Mouse (Mus musculus) hindbrain, embryonic 13.5 days (tissue): ENCODE results near the gene Bicd2. TPM values are rescaled to one million over a fixed set of nuclear protein-coding genes. Genes with fewer than 3 reads are reported as not detected.

Experiments used
- ATAC-seq: fragments of 200-750 bp; cut with Nextera tagmentation; 2 replicates; pipeline ENCODE4 v1.8.0; 2017; ENCODE audit warnings: moderate TSS enrichment; ENCODE audit not compliant: low FRiP score
- H3K27ac ChIP-seq: fragments of 300-500 bp; sonication (generic); 2 replicates; pipeline ENCODE4 v1.5.1; 2015; ENCODE audit warnings: inconsistent platforms, mild to moderate bottlenecking, moderate library complexity
- H3K27me3 ChIP-seq: fragments of 300-500 bp; sonication (generic); 2 replicates; pipeline ENCODE4 v1.6.1; 2015; ENCODE audit warnings: mild to moderate bottlenecking, inconsistent platforms
- H3K36me3 ChIP-seq: fragments of 300-500 bp; sonication (generic); 2 replicates; pipeline ENCODE4 v1.6.1; 2015; ENCODE audit warnings: mild to moderate bottlenecking, inconsistent platforms
- H3K4me1 ChIP-seq: fragments of 300-500 bp; sonication (generic); replicated peaks from 2 replicates; pipeline ENCODE4 v1.6.1; 2015; ENCODE audit warnings: inconsistent platforms
- H3K4me2 ChIP-seq: fragments of 300-500 bp; sonication (generic); 2 replicates; pipeline ENCODE4 v1.6.1; 2015; ENCODE audit warnings: inconsistent platforms, mild to moderate bottlenecking, moderate library complexity
- H3K4me3 ChIP-seq: fragments of 300-500 bp; sonication (generic); 2 replicates; pipeline ENCODE4 v1.5.1; 2015; ENCODE audit warnings: mild to moderate bottlenecking, inconsistent platforms
- H3K9ac ChIP-seq: fragments of 300-500 bp; sonication (generic); 2 replicates; pipeline ENCODE4 v1.6.1; 2015; ENCODE audit warnings: mild to moderate bottlenecking, inconsistent platforms
- H3K9me3 ChIP-seq: fragments of 300-500 bp; sonication (generic); 2 replicates; pipeline ENCODE4 v1.6.1; 2016; ENCODE audit warnings: inconsistent platforms
- WGBS: fragments of 180-500 bp; shearing (Covaris S2); methylation state at CpG from one replicate; pipeline ENCODE4 v1.1.7; 2015; 5-methylcytosine and 5-hydroxymethylcytosine counted together
- polyA plus RNA-seq: library from polyadenylated mRNA; unstranded; fragments of >200 nt; fragmentation: Nextera tagmentation; extraction: Ambion mirVana; gene quantifications from 2 replicates; pipeline ENCODE4 v1.2.1, GENCODE M21; 2015

Gene Bicd2
- polyA plus RNA-seq, 1 experiment from 2014 or later: 28.2 TPM

DNA sequence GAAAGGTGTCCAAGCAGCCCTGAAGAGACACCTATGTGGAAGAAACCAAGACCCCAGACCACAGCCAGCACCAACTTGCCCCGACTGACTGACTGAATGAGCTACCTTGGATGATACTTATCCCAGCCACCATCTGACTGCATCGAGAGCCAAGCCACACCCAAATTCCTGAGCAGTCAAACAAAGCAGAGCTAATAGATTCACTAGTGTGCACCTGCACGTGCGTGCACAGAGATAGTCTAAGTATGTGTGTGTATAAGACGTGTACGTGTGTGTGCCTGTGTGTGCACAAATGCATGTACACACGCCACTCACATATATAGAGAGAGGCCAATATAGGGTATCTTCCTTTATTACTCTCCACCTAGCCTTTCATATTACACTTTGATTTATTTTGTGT lies 29.7 kb upstream of the Bicd2 start:
- no peak overlapping the region for H3K9ac ChIP-seq
- peaks cover 10% of the 10 kb centered on the region; the same call in 1 of the 2 replicates for H3K27me3 ChIP-seq
- peaks cover 11% of the 10 kb centered on the region for H3K4me1 ChIP-seq
- no peak overlapping the region for H3K4me2 ChIP-seq
- no peak overlapping the region for H3K4me3 ChIP-seq
- no peak for ATAC-seq
- H3K27ac ChIP-seq: no peak overlapping the region
- no peaks in the 10 kb centered on the region for H3K9me3 ChIP-seq
- 91% methylated on average over 7 of the region's 7 CpGs for WGBS
- H3K36me3 ChIP-seq: no peaks in the 10 kb centered on the region; the same call in 1 of the 2 replicates

DNA sequence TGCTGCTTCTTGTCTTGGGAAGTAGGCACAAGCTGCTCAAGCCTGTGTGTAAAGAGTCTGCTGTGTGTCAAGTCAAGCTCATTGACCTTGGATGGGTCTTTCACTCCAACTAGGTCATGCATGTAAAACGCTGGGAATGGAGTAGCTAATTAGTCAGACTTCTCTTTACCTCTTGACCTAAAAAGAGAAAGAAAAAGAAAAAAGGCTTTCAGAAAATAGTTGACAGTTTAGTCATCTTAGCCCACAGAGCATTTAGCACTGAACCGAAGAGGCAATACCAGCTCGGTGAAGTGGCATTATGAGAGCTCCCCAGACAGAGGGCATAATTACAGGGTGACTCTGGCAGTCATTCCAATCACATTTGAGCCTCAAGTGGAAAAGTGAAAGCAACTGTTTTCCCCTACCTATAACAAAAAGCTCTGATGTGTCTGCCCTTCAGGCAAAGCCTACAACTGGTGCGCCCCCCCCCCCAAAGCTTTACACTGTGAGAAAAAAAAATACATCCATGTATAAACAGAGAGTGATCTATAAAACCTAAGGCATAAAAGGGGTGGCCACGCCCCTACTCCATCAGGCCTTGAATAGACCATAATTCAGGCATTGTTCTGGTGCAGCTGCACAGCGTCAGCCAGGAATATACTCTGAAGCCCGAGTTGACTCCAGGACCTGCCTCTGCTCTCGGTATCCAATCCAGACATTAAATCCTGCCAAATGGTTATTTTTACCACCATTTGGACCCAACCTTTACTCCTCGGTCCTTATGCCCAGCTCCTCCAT lies 24.8 kb upstream of the Bicd2 start:
- Histone ChIP-seq H3K9ac (no peak overlapping the region), H3K27ac (peak overlapping the region; percentile 3; the same call in 1 of the 2 replicates), H3K4me3 (no peak overlapping the region), H3K36me3 (no peaks in the 10 kb centered on the region; the same call in 1 of the 2 replicates), H3K27me3 (peaks cover 33% of the 10 kb centered on the region), H3K4me2 (no peak overlapping the region), H3K9me3 (no peaks in the 10 kb centered on the region), H3K4me1 (peaks cover 42% of the 10 kb centered on the region)
- ATAC-seq: no peak
- 30% methylated on average over 9 of the region's 9 CpGs for whole genome bisulfite sequencing

DNA sequence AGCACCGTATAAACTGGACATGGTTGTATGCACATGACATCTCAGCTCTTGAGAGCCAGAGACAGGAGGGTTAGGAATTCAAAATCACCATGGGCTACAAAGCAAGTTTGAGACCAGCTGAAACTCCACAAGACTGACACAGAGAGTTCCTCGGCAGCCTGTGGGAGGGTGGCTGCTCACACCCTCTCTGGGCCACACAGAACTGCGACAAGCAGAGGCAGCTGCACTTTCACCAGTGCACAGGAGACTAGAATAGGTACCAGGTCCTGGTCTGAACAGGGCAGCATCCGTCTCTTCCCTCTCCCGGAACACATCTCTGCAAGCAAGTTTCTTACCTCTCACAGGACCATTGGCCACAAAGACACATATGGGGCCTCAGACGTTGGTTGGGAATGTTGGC lies 23.9 kb upstream of the Bicd2 start:
- Histone ChIP-seq H3K4me3 (no peak overlapping the region), H3K27ac (no peak overlapping the region), H3K36me3 (no peaks in the 10 kb centered on the region; the same call in 1 of the 2 replicates), H3K27me3 (peaks cover 37% of the 10 kb centered on the region), H3K9me3 (no peaks in the 10 kb centered on the region), H3K9ac (no peak overlapping the region), H3K4me2 (no peak overlapping the region), H3K4me1 (peaks cover 42% of the 10 kb centered on the region)
- ATAC-seq: no peak
- 58% methylated on average over 6 of the region's 6 CpGs for WGBS

DNA sequence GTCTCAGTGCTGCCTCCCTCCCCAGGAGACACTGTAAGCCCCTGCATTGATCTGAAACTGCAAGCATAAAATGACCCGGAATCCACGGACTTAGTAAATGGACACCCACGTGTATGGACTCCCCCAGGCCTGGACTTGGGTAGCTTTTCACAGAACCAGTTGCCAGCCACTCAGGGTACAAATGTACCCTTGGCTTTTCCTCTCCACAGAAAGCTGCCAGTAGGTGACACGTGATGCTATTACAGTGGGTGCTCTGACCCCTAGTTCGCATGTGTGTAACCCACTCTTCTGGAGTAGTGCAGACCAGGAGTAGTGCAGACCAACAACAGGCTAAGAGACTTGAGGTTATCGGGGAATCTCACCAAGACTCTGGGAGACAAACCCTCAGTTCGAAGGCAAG lies 23.5 kb upstream of the Bicd2 start:
- no peaks in the 10 kb centered on the region for H3K9me3 ChIP-seq
- peaks cover 41% of the 10 kb centered on the region for H3K27me3 ChIP-seq
- 0 out of 2 replicates have a peak overlapping the region, but pooled peaks have one; percentile 5 for H3K4me2 ChIP-seq
- H3K36me3 ChIP-seq: no peaks in the 10 kb centered on the region; the same call in 1 of the 2 replicates
- H3K9ac ChIP-seq: no peak overlapping the region
- H3K27ac ChIP-seq: no peak overlapping the region
- H3K4me3 ChIP-seq: no peak overlapping the region
- peaks cover 42% of the 10 kb centered on the region for H3K4me1 ChIP-seq
- ATAC-seq: no peak
- 86% methylated on average over 7 of the region's 7 CpGs for WGBS

DNA sequence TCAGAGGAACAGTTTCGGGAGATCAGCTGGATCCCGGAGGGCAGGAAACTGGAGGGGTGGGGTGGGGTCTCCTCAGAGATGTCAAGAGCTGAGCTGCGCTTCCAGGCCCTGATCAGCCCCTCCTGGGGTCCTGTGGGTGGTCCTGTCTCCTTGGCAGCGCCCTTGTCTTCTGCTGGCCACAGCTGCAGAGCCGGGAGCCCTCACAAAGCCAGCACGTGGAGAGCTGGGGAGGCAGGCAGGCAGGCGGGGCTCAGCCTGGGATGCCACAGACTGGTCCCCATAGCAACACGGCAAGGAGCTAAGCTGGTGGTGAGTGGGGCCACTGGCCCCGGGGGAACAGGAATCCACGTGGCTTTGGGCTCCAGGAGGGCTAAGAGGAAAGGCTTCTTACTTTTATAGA lies 21.3 kb upstream of the Bicd2 start, which contains the start of gene Fgd3:
TSS of gene Fgd3 (minus strand) at position 272 of the 400 bp plus-strand sequence.
- H3K27ac ChIP-seq: peak within 1 kb of the TSS; percentile 66
- no peaks in the 10 kb centered on the region for H3K9me3 ChIP-seq
- H3K4me1 ChIP-seq: peaks cover 42% of the 10 kb centered on the region
- H3K36me3 ChIP-seq: no peaks in the 10 kb centered on the region; the same call in 1 of the 2 replicates
- peak within 1 kb of the TSS; percentile 38 for H3K4me3 ChIP-seq
- H3K4me2 ChIP-seq: peak within 1 kb of the TSS; percentile 57
- 0% methylated on average over 10 of the region's 10 CpGs for WGBS
- ATAC-seq: peak; percentile 95
- H3K9ac ChIP-seq: peak within 1 kb of the TSS; percentile 70
- H3K27me3 ChIP-seq: peaks cover 57% of the 10 kb centered on the region

DNA sequence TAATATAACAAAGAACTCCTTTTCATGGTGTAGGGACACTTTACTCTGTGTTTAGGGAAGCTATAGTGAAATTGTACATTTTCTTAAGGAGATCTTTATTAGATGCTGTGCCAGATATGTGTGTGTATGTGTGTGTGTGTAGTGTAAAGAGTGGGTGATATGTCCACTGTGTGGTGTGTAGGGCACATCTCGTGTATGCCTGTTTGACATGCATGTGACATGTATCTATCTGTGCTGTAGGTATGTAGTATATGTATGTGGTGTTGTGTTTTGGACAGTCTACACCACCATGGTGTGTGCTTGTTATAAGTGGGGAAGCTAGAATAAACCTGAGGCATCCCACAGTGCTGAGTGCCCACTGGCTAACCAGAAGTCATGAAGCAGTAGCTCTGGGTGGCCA lies 20.9 kb upstream of the Bicd2 start:
- H3K27ac ChIP-seq: peak overlapping the region; percentile 66
- H3K4me3 ChIP-seq: 0 out of 2 replicates have a peak overlapping the region, but pooled peaks have one; percentile 38
- H3K4me1 ChIP-seq: peaks cover 42% of the 10 kb centered on the region
- H3K27me3 ChIP-seq: peaks cover 57% of the 10 kb centered on the region
- H3K9me3 ChIP-seq: no peaks in the 10 kb centered on the region
- 59% methylated on average over 1 of the region's 1 CpGs for WGBS
- peak overlapping the region; percentile 57 for H3K4me2 ChIP-seq
- no peaks in the 10 kb centered on the region for H3K36me3 ChIP-seq
- peak; percentile 41 for ATAC-seq
- no peak overlapping the region for H3K9ac ChIP-seq

DNA sequence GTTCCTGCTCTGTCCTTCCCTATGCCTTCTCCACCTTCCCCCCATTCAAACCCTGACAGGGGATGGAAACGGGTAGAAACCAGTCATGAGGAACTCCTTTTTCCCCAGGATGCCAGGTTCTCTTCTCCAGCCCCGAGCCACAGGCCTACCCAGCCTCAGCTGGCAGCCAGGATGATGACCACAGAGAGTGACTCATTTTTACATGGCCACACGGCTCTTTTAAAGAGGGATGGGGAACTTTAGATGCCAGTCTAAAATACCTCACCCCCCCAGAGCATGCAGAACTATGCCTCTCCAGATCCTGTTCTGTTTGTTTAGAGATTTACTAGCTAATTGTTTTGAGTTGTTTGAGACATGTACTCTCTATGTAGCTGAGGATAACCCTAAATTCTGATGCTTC lies 19.9 kb upstream of the Bicd2 start:
- peaks cover 57% of the 10 kb centered on the region for H3K27me3 ChIP-seq
- peaks cover 36% of the 10 kb centered on the region for H3K4me1 ChIP-seq
- no peak overlapping the region for H3K4me3 ChIP-seq
- H3K9me3 ChIP-seq: no peaks in the 10 kb centered on the region
- WGBS: 69% methylated on average over 3 of the region's 3 CpGs
- H3K36me3 ChIP-seq: no peaks in the 10 kb centered on the region
- no peak overlapping the region for H3K27ac ChIP-seq
- H3K9ac ChIP-seq: no peak overlapping the region
- no peak for ATAC-seq
- H3K4me2 ChIP-seq: no peak overlapping the region

DNA sequence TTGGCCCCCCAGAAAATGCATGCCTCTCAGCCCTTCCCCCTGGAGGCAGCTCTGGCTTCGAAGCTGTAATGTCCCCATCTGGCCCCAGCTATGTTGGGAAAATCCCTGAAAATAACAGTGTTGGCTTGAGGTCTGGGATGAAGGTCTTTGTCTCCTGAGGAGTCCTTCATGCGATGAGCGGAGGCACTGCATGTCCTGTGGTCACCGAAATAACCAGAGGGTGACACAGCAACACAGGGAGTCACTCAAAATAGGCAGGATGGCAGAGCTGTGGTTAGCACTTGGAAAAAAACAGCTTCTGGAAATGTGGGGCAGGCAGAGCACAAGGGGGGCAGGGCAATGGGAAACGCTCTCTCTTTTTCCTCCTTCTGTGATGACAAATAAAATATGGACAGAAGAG lies 19.2 kb upstream of the Bicd2 start:
- no peak for ATAC-seq
- WGBS: 68% methylated on average over 5 of the region's 5 CpGs

DNA sequence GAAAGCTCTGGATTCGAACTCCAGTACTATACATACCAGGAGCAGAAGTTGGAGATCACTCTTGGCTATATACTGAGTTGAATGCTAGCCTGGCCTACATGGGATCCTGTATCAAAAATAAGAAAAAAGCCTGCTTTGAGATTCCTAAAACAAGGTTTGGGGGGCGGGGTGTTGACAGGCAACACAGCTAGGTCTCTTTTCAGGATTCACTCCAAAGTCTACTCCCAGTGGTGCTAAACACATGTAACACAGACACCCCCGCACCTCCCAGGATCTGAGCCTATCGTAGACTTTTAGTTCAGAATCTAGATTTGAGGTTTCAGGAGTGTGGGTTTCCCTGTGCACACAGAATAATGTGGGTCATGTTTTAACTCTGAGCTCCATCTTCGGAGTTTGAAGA lies 18.6 kb upstream of the Bicd2 start:
- no peak for ATAC-seq
- 92% methylated on average over 5 of the region's 5 CpGs for WGBS
- H3K4me2 ChIP-seq: no peak overlapping the region
- H3K4me3 ChIP-seq: no peak overlapping the region
- H3K36me3 ChIP-seq: no peaks in the 10 kb centered on the region
- peaks cover 27% of the 10 kb centered on the region for H3K4me1 ChIP-seq
- no peaks in the 10 kb centered on the region for H3K9me3 ChIP-seq
- peaks cover 53% of the 10 kb centered on the region for H3K27me3 ChIP-seq
- H3K27ac ChIP-seq: no peak overlapping the region
- no peak overlapping the region for H3K9ac ChIP-seq

More for the DNA sequence above, 19.2 kb upstream of the Bicd2 start:
- H3K36me3 ChIP-seq: no peaks in the 10 kb centered on the region
- peaks cover 57% of the 10 kb centered on the region for H3K27me3 ChIP-seq
- H3K4me2 ChIP-seq: no peak overlapping the region
- H3K9ac ChIP-seq: no peak overlapping the region
- H3K4me1 ChIP-seq: peaks cover 30% of the 10 kb centered on the region
- H3K9me3 ChIP-seq: no peaks in the 10 kb centered on the region
- no peak overlapping the region for H3K4me3 ChIP-seq
- H3K27ac ChIP-seq: no peak overlapping the region

DNA sequence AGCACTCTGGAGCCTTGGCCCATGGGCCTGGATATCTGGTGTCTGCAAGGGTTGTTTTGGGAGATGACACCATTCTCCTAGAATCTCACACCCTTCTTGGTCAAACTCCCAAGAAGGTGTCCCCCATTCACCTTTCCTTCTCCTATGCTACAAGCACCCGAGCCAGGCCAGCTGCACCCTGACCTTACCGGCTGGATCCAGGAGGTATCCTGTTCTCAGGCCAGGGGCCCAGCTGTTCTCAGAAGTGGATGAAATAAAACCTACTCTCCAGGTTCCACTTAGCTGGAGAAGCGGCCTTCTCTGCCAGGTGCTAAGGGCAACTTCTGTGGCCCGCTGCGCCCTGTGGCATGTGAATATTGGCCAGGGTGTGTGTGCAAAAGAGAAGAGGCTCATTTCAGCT lies 16.5 kb upstream of the Bicd2 start:
- peaks cover 13% of the 10 kb centered on the region for H3K4me1 ChIP-seq
- H3K27ac ChIP-seq: no peak overlapping the region
- ATAC-seq: no peak
- no peak overlapping the region for H3K4me2 ChIP-seq
- no peaks in the 10 kb centered on the region for H3K36me3 ChIP-seq
- H3K27me3 ChIP-seq: peaks cover 41% of the 10 kb centered on the region
- H3K9ac ChIP-seq: no peak overlapping the region
- no peak overlapping the region for H3K4me3 ChIP-seq
- no peaks in the 10 kb centered on the region for H3K9me3 ChIP-seq
- 88% methylated on average over 5 of the region's 5 CpGs for WGBS

DNA sequence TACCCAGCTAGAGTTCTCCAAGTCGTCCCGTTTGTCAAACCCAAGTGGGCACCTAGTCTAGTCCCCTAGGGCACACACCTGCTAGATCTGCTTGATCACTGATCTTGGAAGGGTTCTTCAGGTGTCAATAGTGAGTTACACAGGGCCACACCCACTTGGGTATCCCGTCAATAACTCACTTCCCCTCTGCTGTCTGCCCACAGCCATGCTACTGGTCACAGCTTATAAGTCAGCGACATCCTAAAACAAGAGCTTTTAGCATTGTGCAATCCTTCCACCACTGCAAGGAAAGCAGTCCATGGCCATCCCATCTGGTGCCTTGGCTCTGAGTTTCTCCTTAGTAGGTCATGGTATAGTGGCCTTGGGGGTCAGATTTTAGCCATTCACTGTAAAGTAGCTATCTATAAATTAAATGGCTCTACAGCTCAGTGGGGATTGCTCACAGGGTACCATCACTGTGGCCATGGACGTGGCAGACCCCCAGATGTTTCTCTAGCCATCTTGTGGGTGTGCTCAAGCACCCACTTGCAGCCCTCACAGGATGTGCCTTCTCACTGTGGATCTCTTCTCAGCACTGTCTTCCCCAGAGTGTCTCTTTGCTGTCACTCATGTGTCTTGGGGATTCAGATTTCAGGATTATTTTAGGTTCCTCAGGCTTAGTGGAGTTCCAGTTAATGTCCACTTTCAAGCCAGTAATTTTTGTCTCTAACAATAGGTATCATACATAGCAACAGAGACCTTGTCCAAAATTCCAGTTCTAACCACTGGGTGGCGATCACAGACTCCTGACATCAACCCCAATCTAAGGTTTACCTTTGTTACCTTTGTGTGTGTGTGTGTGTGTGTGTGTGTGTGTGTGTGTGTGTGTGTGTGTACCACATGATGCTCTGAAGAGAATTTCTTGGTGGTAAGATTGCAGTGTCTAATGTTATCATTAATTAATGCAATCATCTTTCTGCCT lies 14.9 kb upstream of the Bicd2 start:
- H3K9ac ChIP-seq: no peak overlapping the region
- peaks cover 34% of the 10 kb centered on the region for H3K27me3 ChIP-seq
- no peaks in the 10 kb centered on the region for H3K9me3 ChIP-seq
- no peaks in the 10 kb centered on the region for H3K4me1 ChIP-seq
- H3K27ac ChIP-seq: no peak overlapping the region
- no peaks in the 10 kb centered on the region for H3K36me3 ChIP-seq
- H3K4me3 ChIP-seq: no peak overlapping the region
- no peak overlapping the region for H3K4me2 ChIP-seq
- ATAC-seq: peak; percentile 65; the same call in 1 of the 2 replicates
- 62% methylated on average over 6 of the region's 6 CpGs for WGBS

DNA sequence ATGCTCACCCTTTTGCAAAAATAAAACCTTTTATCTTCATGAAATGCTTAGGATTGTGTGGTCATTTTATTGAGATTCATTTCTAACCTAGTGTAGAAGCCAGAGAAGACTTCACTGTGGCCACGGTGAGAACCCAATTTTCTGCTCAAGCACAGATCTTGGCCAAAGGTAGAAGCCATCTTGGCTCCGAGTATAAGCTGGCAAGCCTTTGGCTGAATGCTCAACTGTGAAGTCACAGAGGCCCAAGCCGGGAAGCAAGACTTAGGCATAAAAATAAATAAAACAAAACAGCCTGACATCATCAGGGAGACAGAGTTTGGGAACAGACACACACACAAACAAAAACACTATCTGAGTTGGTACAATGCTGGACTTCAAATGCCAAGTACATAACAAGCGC lies 13.3 kb upstream of the Bicd2 start:
- H3K36me3 ChIP-seq: no peaks in the 10 kb centered on the region
- H3K9me3 ChIP-seq: no peaks in the 10 kb centered on the region
- no peaks in the 10 kb centered on the region for H3K4me1 ChIP-seq
- no peak overlapping the region for H3K4me3 ChIP-seq
- H3K9ac ChIP-seq: no peak overlapping the region
- H3K27me3 ChIP-seq: peaks cover 19% of the 10 kb centered on the region
- no peak for ATAC-seq
- no peak overlapping the region for H3K27ac ChIP-seq
- H3K4me2 ChIP-seq: no peak overlapping the region
- WGBS: 88% methylated on average over 4 of the region's 4 CpGs
